Mouse (Mus musculus): ENCODE data around the gene Prph2. TPM values are rescaled to one million over a fixed set of nuclear protein-coding genes. Genes with fewer than 3 reads are reported as not detected.

Gene Prph2
- polyA plus RNA-seq, 1 experiment from 2014 or later: not detected

DNA sequence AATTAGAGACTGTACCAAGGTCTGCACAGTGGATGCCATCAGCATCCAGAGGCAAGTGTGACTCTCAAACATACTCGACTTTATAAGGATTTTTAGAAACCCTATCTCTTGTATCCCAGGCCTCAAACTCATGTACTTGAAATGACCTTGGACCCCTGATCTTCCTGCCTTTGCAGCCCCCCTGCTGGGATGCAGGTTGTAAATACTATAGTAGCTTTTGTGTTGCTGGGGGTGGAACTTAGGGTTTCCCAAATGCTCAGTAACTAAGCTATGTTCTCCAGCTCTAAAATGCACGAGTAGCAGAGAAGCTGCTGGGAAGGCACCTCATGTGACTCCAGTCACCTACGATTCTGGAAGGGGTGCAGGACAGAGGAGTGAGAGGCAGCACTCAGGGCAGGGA, 16.7 kb downstream of the Prph2 start:
- ATAC-seq: no peak
- CTCF ChIA-PET: interaction anchor here (1.0 to 1.6 kb wide), 2 partner anchors 16 to 21 kb away, joined by 3 to 5 read pairs; partner anchors contain the start of gene Prph2
- in situ Hi-C loops (cut with MboI; ENCODE audit: low pct_unique_long_range_greater_than_20kb): no loop called here
- no peak for DNase-seq (ENCODE audit: low read depth, low spot score)
- POLR2A ChIA-PET: interaction anchor here (0.5 kb wide), 1 partner anchor 20 kb away, joined by 3 read pairs; no protein-coding TSS in a partner anchor
- no peaks in the 10 kb centered on the region for H3K27me3 ChIP-seq
- no peak for TF ChIP-seq CTCF (IDR thresholded peaks at IDR 0.05)

DNA sequence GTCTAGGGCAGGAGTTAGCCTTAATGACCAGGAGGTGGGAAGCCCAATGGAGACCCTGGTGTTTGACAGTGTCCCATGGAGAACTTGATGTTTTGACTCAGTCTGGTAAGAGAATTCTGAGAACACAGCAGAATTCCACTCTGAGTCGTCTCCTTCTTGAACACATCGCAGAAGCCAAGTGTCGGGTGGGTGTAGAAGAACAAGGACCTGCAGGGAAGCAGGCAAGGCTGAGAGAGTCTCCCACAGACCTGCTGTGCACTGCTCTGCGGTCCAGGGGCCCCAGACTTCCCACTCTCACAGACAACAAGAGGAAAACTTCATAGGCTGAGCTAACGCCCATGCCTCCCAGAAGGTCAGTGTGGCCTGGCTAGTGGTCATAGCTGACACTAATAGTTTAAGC, 17.5 kb downstream of the Prph2 start:
- ChIA-PET POLR2A (no interaction called here), CTCF (no interaction called here)
- TF ChIP-seq CTCF (IDR thresholded peaks at IDR 0.05): no peak
- no peak for ATAC-seq
- no peaks in the 10 kb centered on the region for H3K27me3 ChIP-seq
- in situ Hi-C loops (cut with MboI; ENCODE audit: low pct_unique_long_range_greater_than_20kb): no loop called here
- no peak for DNase-seq (ENCODE audit: low read depth, low spot score)

DNA sequence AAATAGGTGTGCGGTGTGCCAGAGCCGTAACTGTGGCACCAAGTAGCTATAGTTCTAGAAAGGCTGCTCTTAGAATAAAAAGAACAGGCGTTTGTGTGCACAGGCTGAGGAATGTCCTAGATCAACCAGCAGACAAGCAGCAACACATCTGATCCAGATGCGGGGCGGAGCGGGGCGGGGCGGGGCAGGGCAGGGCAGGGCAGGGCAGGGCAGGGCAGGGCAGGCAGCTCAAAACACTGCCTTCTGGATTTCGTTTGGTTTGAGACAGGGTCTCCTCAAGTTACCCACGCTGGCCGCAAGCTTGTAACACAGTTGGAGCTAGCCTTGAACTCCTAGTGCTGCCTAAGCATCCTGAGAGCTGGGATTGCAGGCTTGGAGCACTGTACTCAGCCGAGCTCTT, 19.0 kb downstream of the Prph2 start:
- in situ Hi-C loops (cut with MboI; ENCODE audit: low pct_unique_long_range_greater_than_20kb): no loop called here
- ChIA-PET POLR2A (no interaction called here), CTCF (interaction anchor here (1.1 to 1.3 kb wide), 2 partner anchors 11 to 36 kb away, joined by 3 to 4 read pairs; no protein-coding TSS in a partner anchor)
- DNase-seq (ENCODE audit: low read depth, low spot score): no peak
- no peaks in the 10 kb centered on the region for H3K27me3 ChIP-seq
- ATAC-seq: no peak
- TF ChIP-seq CTCF (IDR thresholded peaks at IDR 0.05): no peak

DNA sequence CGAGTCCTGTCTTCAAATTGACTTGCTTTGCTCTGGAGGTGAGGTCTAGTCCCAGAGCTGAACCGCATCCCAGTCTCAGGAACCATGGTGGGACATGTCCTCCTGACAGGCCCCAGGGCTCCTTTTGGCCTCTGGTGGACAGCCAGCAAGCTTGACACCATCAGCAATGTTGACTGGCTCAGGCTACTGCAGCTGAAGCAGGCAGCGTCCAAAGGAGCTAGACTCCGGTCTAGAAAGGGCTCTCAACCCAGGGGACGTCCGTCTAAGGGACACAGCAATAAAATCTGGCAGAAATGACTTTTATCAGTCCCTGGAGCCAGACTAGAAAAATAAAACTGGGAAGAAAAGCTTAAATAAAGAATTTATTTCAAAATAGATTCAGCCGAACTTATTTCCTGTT, 19.6 kb downstream of the Prph2 start:
- ATAC-seq (no peak), DNase-seq (ENCODE audit: low read depth, low spot score) (no peak)
- TF ChIP-seq CTCF (IDR thresholded peaks at IDR 0.05): no peak
- in situ Hi-C loops (cut with MboI; ENCODE audit: low pct_unique_long_range_greater_than_20kb): no loop called here
- POLR2A ChIA-PET: no interaction called here
- no peaks in the 10 kb centered on the region for H3K27me3 ChIP-seq
- CTCF ChIA-PET: interaction anchor here (0.8 to 1.3 kb wide), 3 partner anchors 11 to 29 kb away, joined by 3 to 4 read pairs (median 3); no protein-coding TSS in a partner anchor

DNA sequence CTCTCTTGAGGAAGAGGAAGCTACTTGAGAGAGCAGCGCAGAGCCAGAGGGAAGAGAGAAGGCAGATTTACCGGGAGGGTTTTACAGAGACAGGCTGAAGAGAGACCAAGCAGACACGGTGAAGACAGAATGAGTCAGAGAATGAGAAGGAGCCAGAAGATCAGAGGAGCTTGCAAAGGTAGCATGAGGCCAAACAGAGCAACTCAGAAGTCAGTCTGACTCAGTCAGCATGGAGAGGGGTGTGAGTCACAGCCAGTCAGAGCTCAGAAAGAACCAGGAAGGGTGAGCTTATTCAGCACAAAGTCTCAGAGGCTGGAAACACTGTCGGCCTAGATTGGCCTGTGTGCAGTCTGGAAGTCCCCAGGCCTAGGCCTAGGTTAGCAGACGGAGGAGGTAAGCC, 22.7 kb downstream of the Prph2 start:
- in situ Hi-C loops (cut with MboI; ENCODE audit: low pct_unique_long_range_greater_than_20kb): no loop called here
- no peaks in the 10 kb centered on the region for H3K27me3 ChIP-seq
- POLR2A ChIA-PET: interaction anchor here (0.5 kb wide), 1 partner anchor 125 kb away, joined by 3 read pairs; no protein-coding TSS in a partner anchor
- peak; percentile 95 for ATAC-seq
- CTCF ChIA-PET: interaction anchor here (1.3 to 1.9 kb wide), 4 partner anchors 24 to 40 kb away, joined by 4 to 6 read pairs (median 4); no protein-coding TSS in a partner anchor
- peak; percentile 89 for DNase-seq (ENCODE audit: low read depth, low spot score)
- no peak for TF ChIP-seq CTCF (IDR thresholded peaks at IDR 0.05)

DNA sequence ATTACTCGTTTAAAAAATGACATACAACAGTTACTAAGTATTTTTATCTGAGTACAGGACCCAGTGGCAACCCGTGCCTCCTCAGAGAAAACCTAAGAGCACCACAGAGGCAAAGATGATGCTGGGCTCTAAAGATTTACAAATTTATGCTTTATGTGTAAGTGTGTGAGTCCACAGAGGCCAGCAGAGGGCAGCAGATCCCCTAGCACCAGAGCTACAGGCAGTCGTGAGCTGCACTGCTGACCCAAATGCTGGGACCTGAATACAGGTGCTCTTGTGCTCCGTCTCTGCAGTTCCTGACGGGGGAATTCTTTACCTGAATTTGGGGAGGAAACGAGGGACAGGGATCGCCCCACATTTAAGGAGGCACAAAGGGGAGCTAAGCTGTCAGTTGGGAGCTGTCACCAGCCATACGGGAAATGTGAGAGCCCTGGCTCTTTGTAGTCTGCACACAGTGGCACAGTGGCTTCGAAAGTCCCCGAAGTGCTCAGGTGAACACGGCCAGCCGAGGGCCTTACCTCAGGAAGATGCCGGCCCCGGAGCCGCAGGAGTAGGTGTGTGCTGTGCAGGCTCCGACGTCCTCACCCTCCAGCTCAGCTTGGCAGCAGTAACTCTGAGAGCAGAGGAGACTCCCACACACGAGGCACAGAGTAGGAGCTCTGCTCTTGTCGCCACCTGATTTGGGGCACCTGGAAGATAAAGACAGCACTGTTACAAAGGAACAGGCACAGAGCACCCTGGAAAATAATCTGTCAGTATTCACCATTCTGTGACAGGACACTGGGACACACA, 23.5 kb downstream of the Prph2 start:
- CTCF ChIA-PET: interaction anchor here (1.3 to 1.9 kb wide), 4 partner anchors 23 to 39 kb away, joined by 4 to 6 read pairs (median 4); no protein-coding TSS in a partner anchor
- no peak for DNase-seq (ENCODE audit: low read depth, low spot score)
- no peaks in the 10 kb centered on the region for H3K27me3 ChIP-seq
- POLR2A ChIA-PET: interaction anchor here (0.5 kb wide), 1 partner anchor 124 kb away, joined by 3 read pairs; no protein-coding TSS in a partner anchor
- in situ Hi-C loops (cut with MboI; ENCODE audit: low pct_unique_long_range_greater_than_20kb): no loop called here
- ATAC-seq: peak; percentile 49
- TF ChIP-seq CTCF (IDR thresholded peaks at IDR 0.05): no peak

DNA sequence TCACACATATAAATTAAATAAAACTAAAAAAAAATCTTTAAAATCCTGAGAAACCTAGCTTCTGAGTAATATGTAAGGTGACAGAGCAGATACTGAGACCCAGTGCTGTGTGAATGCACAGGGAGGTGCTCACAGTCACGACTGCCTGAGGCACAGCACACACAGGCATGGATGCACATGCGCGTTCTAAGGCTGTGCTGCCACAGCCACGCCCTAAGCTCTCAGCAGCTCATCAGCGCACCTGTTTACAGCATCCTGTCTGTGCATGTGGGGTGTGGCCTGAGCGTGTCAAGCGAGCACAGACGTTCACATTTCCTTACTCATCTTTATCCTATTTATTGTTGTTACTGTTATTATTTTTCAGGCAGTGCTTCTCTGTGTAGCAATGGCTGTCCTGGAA, 30.2 kb downstream of the Prph2 start:
- no peaks in the 10 kb centered on the region for H3K27me3 ChIP-seq
- ATAC-seq: no peak
- in situ Hi-C loops (cut with MboI; ENCODE audit: low pct_unique_long_range_greater_than_20kb): no loop called here
- ChIA-PET POLR2A (interaction anchor here (0.5 kb wide), 1 partner anchor 43 kb away, joined by 3 read pairs; no protein-coding TSS in a partner anchor), CTCF (interaction anchor here (1.1 kb wide), 1 partner anchor 11 kb away, joined by 4 read pairs; no protein-coding TSS in a partner anchor)
- no peak for TF ChIP-seq CTCF (IDR thresholded peaks at IDR 0.05)
- DNase-seq (ENCODE audit: low read depth, low spot score): no peak

DNA sequence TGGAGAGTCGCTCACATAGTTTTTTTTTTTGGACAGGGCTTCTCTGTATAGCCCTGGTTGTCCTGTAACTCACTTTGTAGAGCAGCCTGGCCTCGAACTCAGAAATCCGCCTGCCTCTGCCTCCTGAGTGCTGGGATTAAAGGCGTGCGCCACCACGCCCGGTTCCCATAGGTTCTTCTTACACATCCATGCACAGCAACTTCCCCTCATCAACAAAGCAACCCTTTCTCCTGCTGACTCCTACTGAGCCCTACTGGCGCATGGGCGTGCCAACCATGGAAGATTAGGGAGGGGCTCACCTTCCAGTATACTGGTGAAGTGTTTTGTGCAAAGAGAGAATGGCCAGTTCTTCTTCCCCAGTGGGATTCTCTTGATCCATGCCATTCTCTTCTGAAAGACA, 32.2 kb downstream of the Prph2 start:
- in situ Hi-C loops (cut with MboI; ENCODE audit: low pct_unique_long_range_greater_than_20kb): no loop called here
- no peak for TF ChIP-seq CTCF (IDR thresholded peaks at IDR 0.05)
- ChIA-PET POLR2A (no interaction called here), CTCF (no interaction called here)
- no peak for ATAC-seq
- no peak for DNase-seq (ENCODE audit: low read depth, low spot score)
- H3K27me3 ChIP-seq: no peaks in the 10 kb centered on the region

DNA sequence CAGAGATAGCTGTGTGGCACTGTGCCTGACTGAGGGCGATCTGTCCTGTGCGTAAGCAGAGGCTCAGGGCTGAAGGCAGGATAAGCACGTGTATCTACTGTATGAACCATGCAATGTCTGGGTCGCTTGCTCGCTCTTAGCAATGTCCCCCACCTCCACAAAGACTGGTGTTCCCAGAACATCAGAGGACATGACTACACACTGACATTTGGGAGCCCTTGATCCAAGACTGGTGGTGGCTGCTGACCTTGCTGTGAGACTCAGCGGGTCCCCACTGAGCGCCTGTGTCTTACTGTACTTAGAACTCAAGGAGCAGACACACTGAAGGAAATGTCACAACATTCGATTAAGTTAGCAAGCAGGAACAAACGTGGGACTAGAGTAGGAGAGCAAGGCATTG, 36.0 kb downstream of the Prph2 start:
- no peak for TF ChIP-seq CTCF (IDR thresholded peaks at IDR 0.05)
- ATAC-seq: no peak
- ChIA-PET CTCF (interaction anchor here (1.3 kb wide), 1 partner anchor 12 kb away, joined by 5 read pairs; no protein-coding TSS in a partner anchor), POLR2A (no interaction called here)
- no peak for DNase-seq (ENCODE audit: low read depth, low spot score)
- no peaks in the 10 kb centered on the region for H3K27me3 ChIP-seq
- in situ Hi-C loops (cut with MboI; ENCODE audit: low pct_unique_long_range_greater_than_20kb): no loop called here

DNA sequence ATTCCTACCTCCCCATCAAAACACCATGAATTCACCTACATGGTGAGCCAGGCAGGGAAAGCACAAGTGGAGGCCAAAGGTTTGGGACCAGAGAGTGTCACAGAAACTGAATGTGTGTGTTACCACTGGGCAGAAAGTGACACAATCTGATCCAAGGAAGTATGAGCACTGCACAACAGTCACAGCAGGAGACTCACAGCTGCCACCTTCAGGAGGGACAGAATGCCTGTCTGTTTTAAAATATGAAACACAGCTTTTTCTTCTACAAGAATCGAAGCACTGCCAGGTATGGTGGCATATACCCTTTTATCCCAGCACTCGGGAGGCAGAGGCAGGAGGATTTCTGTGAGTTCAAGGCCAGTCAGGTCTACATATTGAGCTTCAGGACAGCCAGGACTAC, 47.8 kb downstream of the Prph2 start:
- no peaks in the 10 kb centered on the region for H3K27me3 ChIP-seq
- no peak for TF ChIP-seq CTCF (IDR thresholded peaks at IDR 0.05)
- DNase-seq (ENCODE audit: low read depth, low spot score) (no peak), ATAC-seq (no peak)
- POLR2A ChIA-PET: no interaction called here
- CTCF ChIA-PET: interaction anchor here (1.0 to 2.8 kb wide), 5 partner anchors 10 to 25 kb away, joined by 3 to 12 read pairs (median 6); no protein-coding TSS in a partner anchor
- in situ Hi-C loops (cut with MboI; ENCODE audit: low pct_unique_long_range_greater_than_20kb): no loop called here

DNA sequence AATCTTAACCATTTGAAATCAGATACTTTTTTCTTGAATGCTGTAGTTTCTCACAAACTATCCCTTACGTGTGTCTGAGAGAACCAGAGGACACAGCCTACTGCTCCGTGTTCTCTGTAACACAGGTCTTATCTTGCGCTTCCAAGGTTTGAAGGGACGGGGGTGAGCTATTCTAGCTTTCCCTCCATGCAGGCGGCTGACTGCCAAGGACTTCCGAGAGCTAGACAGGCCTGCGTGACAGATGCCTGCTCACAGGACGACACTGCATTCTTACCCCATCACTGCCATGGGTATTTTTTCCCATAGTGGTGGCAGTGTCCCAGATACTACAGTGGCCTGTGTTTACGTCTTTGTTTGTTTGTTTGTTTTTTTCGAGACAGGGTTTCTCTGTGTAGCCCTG, 50.0 kb downstream of the Prph2 start:
- no peak for TF ChIP-seq CTCF (IDR thresholded peaks at IDR 0.05)
- POLR2A ChIA-PET: no interaction called here

More for the DNA sequence above, 50.0 kb downstream of the Prph2 start:
- no peak for ATAC-seq
- DNase-seq (ENCODE audit: low read depth, low spot score): no peak
- in situ Hi-C loops (cut with MboI; ENCODE audit: low pct_unique_long_range_greater_than_20kb): no loop called here
- H3K27me3 ChIP-seq: no peaks in the 10 kb centered on the region
- CTCF ChIA-PET: interaction anchor here (1.0 to 2.8 kb wide), 3 partner anchors 8 to 15 kb away, joined by 3 to 12 read pairs (median 3); no protein-coding TSS in a partner anchor
